Mouse (Mus musculus) left cerebral cortex, postnatal 25 days (tissue): ENCODE data around the gene Armc9. TPM values are rescaled to one million over a fixed set of nuclear protein-coding genes. Genes with fewer than 3 reads are reported as not detected.

Experiments used
- DNase-seq, 2 experiments: peaks; one replicate each; pipeline ENCODE4 v3.0.0; 2022; ENCODE audit warnings: low spot score in 2 of 2, mixed read lengths in 1 of 2
- intact Hi-C: fragments of 180-260 bp; cut with DNase I; formaldehyde crosslinking; loops from one replicate; pipeline ENCODE4 v1.15.1; 2025
- total RNA-seq, 2 experiments: library from RNA; stranded (reverse); gene quantifications; 2 replicates each; pipeline ENCODE4 v1.2.3; 2021

Gene Armc9
- total RNA-seq, 2 experiments from 2014 or later, result 39.1 to 45.9 TPM

GRCm38 (mm10) chr1:86263564-86264339 lies 109.2 kb downstream of the Armc9 start:
- intact Hi-C loops, result no loop called here
- no peak for DNase-seq

- intact Hi-C loops, result no loop called here
Measured at GRCm38 (mm10) chr1:86265060-86265459, 110.5 kb downstream of the Armc9 start.

GRCm38 (mm10) chr1:86268492-86269189 lies 114.1 kb downstream of the Armc9 start:
- intact Hi-C loops, result no loop called here
- no peak for DNase-seq

More at GRCm38 (mm10) chr1:86265060-86265459, 110.5 kb downstream of the Armc9 start:
- DNase-seq, result no peak

- no peak for DNase-seq
- intact Hi-C loops, result no loop called here
Measured at GRCm38 (mm10) chr1:86269190-86269508, 114.6 kb downstream of the Armc9 start.

- DNase-seq, result no peak
- intact Hi-C loops, result no loop called here
Measured at GRCm38 (mm10) chr1:86271707-86272106, 117.1 kb downstream of the Armc9 start.

- DNase-seq, result no peak
- intact Hi-C loops, result no loop called here
Measured at GRCm38 (mm10) chr1:86277055-86277454, 122.5 kb downstream of the Armc9 start.

GRCm38 (mm10) chr1:86281781-86282536 lies 127.4 kb downstream of the Armc9 start:
- peak; percentile 57 to 75 for DNase-seq
- intact Hi-C loops, result no loop called here

GRCm38 (mm10) chr1:86284101-86284500 lies 129.5 kb downstream of the Armc9 start:
- intact Hi-C loops, result no loop called here
- no peak for DNase-seq

- intact Hi-C loops, result no loop called here
- DNase-seq, result no peak
Measured at GRCm38 (mm10) chr1:86285295-86285694, 130.7 kb downstream of the Armc9 start.

GRCm38 (mm10) chr1:86287473-86287872 lies 132.9 kb downstream of the Armc9 start:
- DNase-seq, result no peak
- intact Hi-C loops, result no loop called here

GRCm38 (mm10) chr1:86290452-86290851 lies 135.9 kb downstream of the Armc9 start:
- intact Hi-C loops, result no loop called here
- DNase-seq, result peak in 1 of 2 experiments; percentile 53

GRCm38 (mm10) chr1:86293091-86293490 lies 138.5 kb downstream of the Armc9 start:
- intact Hi-C loops, result no loop called here
- DNase-seq, result no peak

GRCm38 (mm10) chr1:86293868-86294267 lies 139.3 kb downstream of the Armc9 start:
- intact Hi-C loops, result no loop called here
- DNase-seq, result no peak

- peak in 1 of 2 experiments; percentile 14 for DNase-seq
Measured at GRCm38 (mm10) chr1:86294472-86294871, 139.9 kb downstream of the Armc9 start.

GRCm38 (mm10) chr1:86300093-86300492 lies 145.5 kb downstream of the Armc9 start:
- intact Hi-C loops, result no loop called here
- DNase-seq, result no peak

More at GRCm38 (mm10) chr1:86294472-86294871, 139.9 kb downstream of the Armc9 start:
- intact Hi-C loops, result no loop called here

GRCm38 (mm10) chr1:86300731-86301130 lies 146.2 kb downstream of the Armc9 start:
- no peak for DNase-seq
- intact Hi-C loops, result no loop called here

- intact Hi-C loops, result no loop called here
- DNase-seq, result no peak
Measured at GRCm38 (mm10) chr1:86301221-86302091, 146.9 kb downstream of the Armc9 start.

- intact Hi-C loops, result no loop called here
- no peak for DNase-seq
Measured at GRCm38 (mm10) chr1:86302532-86302931, 148.0 kb downstream of the Armc9 start, which contains the start of gene B3gnt7. Gene B3gnt7, plus strand, starts transcription at chr1:86302832.
